Mouse (Mus musculus) embryonic facial prominence, embryonic 11.5 days (tissue): ENCODE measurements around the gene Pten. TPM values are rescaled to one million over a fixed set of nuclear protein-coding genes. Genes with fewer than 3 reads are reported as not detected.
"Not testable (repeated sequence)": the region's sequence is repeated elsewhere in the genome, so short reads cannot be mapped to it uniquely, and the experiment has no call there.

ENCODE experiments used
- ATAC-seq: fragments of 200-750 bp; cut with Nextera tagmentation; replicated peaks from 2 replicates; pipeline ENCODE4 v1.8.0; 2017; ENCODE audit warnings: low read depth; ENCODE audit not compliant: insufficient number of reproducible peaks, low FRiP score, low TSS enrichment
- DNase-seq: peaks from one replicate; pipeline ENCODE4 v3.0.0-alpha.2; 2015; ENCODE audit warnings: low spot score
- H3K27ac ChIP-seq: fragments of 300-500 bp; sonication (generic); replicated peaks from 2 replicates; pipeline ENCODE4 v1.5.1; 2014; ENCODE audit warnings: mild to moderate bottlenecking, low read depth, low read length, control low read depth
- H3K27me3 ChIP-seq: fragments of 300-500 bp; sonication (generic); 2 replicates; pipeline ENCODE4 v1.6.1; 2014; ENCODE audit warnings: mild to moderate bottlenecking, low read length, moderate library complexity, mixed read lengths; ENCODE audit not compliant: control insufficient read depth, insufficient read depth
- H3K36me3 ChIP-seq: fragments of 300-500 bp; sonication (generic); replicated peaks from 2 replicates; pipeline ENCODE4 v1.6.1; 2014; ENCODE audit warnings: low read depth, mild to moderate bottlenecking, low read length, moderate library complexity, mixed read lengths; ENCODE audit not compliant: control insufficient read depth, insufficient read depth
- H3K4me1 ChIP-seq: fragments of 300-500 bp; sonication (generic); 2 replicates; pipeline ENCODE4 v1.6.1; 2014; ENCODE audit warnings: low read length, mixed read lengths; ENCODE audit not compliant: control insufficient read depth, insufficient read depth
- H3K4me2 ChIP-seq: fragments of 300-500 bp; sonication (generic); 2 replicates; pipeline ENCODE4 v1.6.1; 2014; ENCODE audit warnings: low read depth, mild to moderate bottlenecking, control low read depth, low read length, moderate library complexity
- H3K4me3 ChIP-seq: fragments of 300-500 bp; sonication (generic); 2 replicates; pipeline ENCODE4 v1.5.1; 2014; ENCODE audit warnings: low read depth, low read length, control low read depth
- H3K9ac ChIP-seq: fragments of 300-500 bp; sonication (generic); replicated peaks from 2 replicates; pipeline ENCODE4 v1.6.1; 2014; ENCODE audit warnings: mild to moderate bottlenecking, control low read depth, low read length
- H3K9me3 ChIP-seq: fragments of 300-500 bp; sonication (generic); replicated peaks from 2 replicates; pipeline ENCODE4 v1.6.1; 2016; ENCODE audit warnings: mild to moderate bottlenecking, low read length, inconsistent platforms, mixed read lengths; ENCODE audit not compliant: control insufficient read depth
- WGBS: fragments of 180-500 bp; shearing (Covaris S2); extraction: QIAGEN DNeasy Blood & Tissue Kit; methylation state at CpG from one replicate; pipeline ENCODE4 v1.1.7; 2014; 5-methylcytosine and 5-hydroxymethylcytosine counted together
- polyA plus RNA-seq: library from polyadenylated mRNA; unstranded; fragments of >200 nt; fragmentation: Nextera tagmentation; extraction: Ambion mirVana; gene quantifications from 2 replicates; pipeline ENCODE4 v1.2.1, GENCODE M21; 2014

Gene Pten
- polyA plus RNA-seq, 1 experiment from 2014 or later, result 8.4 TPM

DNA sequence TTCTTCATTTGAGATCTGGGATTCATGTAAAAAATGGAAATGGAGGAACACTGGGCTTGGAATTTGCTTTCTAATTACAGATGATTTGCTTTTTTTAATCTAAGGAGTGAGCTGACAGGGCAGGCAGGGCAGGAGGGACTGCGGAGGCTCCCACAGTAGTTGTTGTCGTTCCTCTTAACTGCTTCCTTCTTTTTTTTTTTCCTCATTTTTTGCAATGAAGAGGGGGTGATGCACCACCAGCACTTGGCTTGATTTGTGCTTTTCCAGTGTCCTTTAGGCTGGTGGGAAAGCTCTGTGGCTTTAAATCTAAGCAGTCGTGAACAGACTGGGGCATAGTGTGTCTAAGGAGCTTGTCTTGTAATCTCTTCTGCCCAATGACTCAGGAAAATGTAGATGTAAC lies 21.8 kb downstream of the Pten start:
- no peak overlapping the region for H3K9ac ChIP-seq
- no peaks in the 10 kb centered on the region for H3K36me3 ChIP-seq
- no peak overlapping the region for H3K4me3 ChIP-seq
- ATAC-seq (no peak), DNase-seq (no peak)
- no peak overlapping the region for H3K27ac ChIP-seq
- H3K9me3 ChIP-seq, result no peaks in the 10 kb centered on the region
- no peaks in the 10 kb centered on the region for H3K27me3 ChIP-seq
- 75% methylated on average over 3 of the region's 3 CpGs for whole genome bisulfite sequencing
- H3K4me1 ChIP-seq, result no peaks in the 10 kb centered on the region
- no peak overlapping the region for H3K4me2 ChIP-seq

DNA sequence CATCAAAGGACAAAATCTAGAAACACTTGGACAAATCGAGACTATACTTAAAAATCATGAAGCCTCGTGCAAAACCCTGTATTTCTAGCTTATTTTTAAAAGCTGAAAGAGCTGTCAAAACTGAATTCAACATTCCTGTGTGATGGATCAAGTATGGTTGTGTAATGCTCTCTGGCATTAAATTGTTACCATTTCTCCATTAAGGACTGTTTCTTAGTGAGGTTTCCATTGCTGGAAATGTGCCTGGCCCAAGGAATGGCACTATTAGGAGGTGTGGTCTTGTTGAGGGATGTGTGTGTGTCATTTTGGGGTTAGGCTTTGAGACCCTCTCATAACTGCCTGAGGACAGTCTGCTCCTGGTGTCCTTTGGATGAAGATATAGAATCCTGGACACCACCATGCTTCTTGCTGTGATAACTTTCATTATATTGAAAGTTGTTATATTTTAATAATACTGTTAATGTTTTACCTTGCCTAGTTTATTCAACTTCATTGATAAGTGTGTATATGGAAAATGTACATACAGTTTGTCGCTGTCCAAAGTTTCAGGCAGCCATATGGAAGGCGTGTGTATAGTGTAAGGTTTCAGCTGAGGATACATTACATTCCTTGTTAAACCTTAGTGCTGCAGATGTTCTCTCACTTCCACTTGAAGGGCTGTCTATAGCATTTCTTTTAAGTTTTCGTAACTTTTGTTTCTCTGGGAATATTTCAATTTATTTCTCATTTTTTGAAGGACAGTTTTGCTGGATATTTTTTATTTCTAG lies 24.2 kb downstream of the Pten start:
- H3K9ac ChIP-seq, result no peak overlapping the region
- WGBS, result 75% methylated on average over 5 of the region's 5 CpGs
- no peaks in the 10 kb centered on the region for H3K27me3 ChIP-seq
- DNase-seq, result peak; percentile 48
- H3K4me1 ChIP-seq, result no peaks in the 10 kb centered on the region
- ATAC-seq, result no peak
- H3K36me3 ChIP-seq, result no peaks in the 10 kb centered on the region
- no peak overlapping the region for H3K4me3 ChIP-seq
- H3K9me3 ChIP-seq, result no peaks in the 10 kb centered on the region
- no peak overlapping the region for H3K27ac ChIP-seq
- H3K4me2 ChIP-seq, result no peak overlapping the region

DNA sequence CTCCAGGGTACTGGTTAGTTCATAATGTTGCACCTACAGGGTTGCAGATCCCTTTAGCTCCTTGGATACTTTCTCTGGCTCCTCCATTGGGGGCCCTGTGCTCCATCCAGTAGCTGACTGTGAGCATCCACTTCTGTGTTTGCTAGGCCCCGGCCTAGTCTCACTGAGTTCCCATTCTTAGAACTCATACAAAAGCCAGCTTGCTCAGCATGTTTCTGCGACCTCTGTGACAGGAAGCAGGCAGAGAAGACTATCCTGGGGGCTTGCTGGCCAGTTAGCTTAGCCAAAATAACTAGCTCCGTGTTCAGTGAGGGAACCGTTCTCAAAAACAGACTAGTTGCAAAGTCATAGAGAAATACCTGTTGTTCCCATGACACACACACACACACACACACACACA lies 30.1 kb downstream of the Pten start:
- not testable (repeated sequence) for H3K9ac ChIP-seq, ATAC-seq, H3K4me1 ChIP-seq, H3K27me3 ChIP-seq, H3K27ac ChIP-seq, H3K4me3 ChIP-seq, DNase-seq, H3K9me3 ChIP-seq, H3K36me3 ChIP-seq, H3K4me2 ChIP-seq
- WGBS, result 41% methylated on average over 4 of the region's 4 CpGs

DNA sequence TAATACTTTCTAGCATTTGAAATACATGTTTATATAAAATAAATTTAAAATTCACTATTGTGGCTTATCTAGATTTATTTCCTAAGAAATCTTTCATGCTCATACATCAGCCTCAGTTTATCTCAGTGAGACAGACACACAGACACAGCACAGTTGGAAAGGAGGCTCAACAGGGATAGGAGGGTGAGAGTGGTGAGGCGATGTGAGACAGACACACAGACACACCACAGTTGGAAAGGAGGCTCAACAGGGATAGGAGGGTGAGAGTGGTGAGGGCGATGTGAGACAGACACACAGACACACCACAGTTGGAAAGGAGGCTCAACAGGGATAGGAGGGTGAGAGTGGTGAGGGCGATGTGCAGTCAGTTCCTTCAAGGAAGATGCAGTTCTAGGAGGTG lies 30.7 kb downstream of the Pten start:
- not testable (repeated sequence) for ATAC-seq, H3K9me3 ChIP-seq, H3K4me2 ChIP-seq, H3K27me3 ChIP-seq, H3K9ac ChIP-seq, H3K27ac ChIP-seq, H3K4me3 ChIP-seq, H3K36me3 ChIP-seq, H3K4me1 ChIP-seq, DNase-seq
- 80% methylated on average over 3 of the region's 3 CpGs for WGBS

DNA sequence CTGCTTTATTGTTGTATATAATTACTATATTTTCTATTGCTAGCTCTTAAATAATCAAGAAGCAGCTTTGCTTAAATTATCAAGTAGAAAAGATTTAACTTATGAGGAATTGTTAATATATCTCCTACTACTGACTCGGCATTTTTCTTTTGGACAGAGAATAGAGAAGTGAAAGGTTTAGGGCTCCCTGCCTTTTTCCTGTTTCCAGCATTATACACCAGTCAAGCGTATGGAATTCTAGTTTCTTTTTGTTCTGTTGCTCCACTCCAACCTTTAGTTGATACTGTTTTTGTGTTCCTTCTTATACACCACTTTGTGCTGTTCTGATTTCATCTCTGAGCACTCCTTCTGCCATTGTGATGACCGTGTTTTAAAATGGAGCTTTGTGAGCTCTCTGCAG lies 32.2 kb downstream of the Pten start:
- Histone ChIP-seq H3K9me3 (no peaks in the 10 kb centered on the region), H3K36me3 (no peaks in the 10 kb centered on the region), H3K9ac (no peak overlapping the region), H3K27ac (no peak overlapping the region), H3K27me3 (no peaks in the 10 kb centered on the region), H3K4me1 (no peaks in the 10 kb centered on the region), H3K4me3 (no peak overlapping the region), H3K4me2 (no peak overlapping the region)
- ATAC-seq, result no peak
- no peak for DNase-seq
- 71% methylated on average over 3 of the region's 3 CpGs for WGBS

DNA sequence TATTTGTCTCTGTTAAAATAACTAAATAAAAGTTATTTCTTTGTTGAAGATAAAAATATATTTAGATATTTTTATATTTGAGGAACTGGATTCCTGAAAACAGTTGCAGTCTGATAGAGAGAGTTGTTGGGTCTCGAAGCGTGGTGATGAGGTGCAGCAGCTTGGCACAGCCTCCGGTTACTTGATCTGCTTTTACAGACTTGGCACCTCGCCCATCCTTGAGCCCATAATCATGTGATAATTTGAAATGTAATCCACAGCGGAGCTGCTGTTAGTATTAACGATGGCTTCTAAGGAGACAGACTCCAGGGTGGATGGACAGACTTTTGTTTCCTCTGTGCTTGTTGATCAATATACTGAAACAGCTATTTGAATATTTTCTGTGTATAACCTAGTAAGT lies 35.3 kb downstream of the Pten start:
- no peaks in the 10 kb centered on the region for H3K36me3 ChIP-seq
- H3K4me3 ChIP-seq, result no peak overlapping the region
- no peaks in the 10 kb centered on the region for H3K27me3 ChIP-seq
- H3K4me1 ChIP-seq, result no peaks in the 10 kb centered on the region
- H3K9ac ChIP-seq, result no peak overlapping the region
- H3K9me3 ChIP-seq, result no peaks in the 10 kb centered on the region
- ATAC-seq (no peak), DNase-seq (peak; percentile 39)
- no peak overlapping the region for H3K4me2 ChIP-seq
- 48% methylated on average over 6 of the region's 6 CpGs for WGBS
- no peak overlapping the region for H3K27ac ChIP-seq

DNA sequence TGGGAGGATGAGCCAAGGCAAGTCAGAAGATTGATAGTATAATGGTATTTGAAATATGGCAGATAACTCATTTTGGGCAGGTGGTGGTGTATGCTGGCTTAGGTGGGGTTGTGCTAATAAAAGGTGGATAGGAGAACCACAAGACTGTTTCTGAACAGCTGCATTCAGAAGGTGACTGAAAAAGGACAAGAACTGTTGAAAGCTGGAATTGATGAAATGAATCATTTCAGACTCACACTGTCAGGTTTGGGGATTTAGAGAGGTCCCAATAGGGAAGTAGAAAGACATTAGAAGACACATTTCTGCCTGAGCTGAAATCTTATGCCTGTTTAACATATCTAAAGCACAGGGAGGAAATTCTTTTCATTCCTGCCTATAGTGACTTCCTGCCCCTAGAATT lies 36.6 kb downstream of the Pten start:
- DNase-seq, result no peak

DNA sequence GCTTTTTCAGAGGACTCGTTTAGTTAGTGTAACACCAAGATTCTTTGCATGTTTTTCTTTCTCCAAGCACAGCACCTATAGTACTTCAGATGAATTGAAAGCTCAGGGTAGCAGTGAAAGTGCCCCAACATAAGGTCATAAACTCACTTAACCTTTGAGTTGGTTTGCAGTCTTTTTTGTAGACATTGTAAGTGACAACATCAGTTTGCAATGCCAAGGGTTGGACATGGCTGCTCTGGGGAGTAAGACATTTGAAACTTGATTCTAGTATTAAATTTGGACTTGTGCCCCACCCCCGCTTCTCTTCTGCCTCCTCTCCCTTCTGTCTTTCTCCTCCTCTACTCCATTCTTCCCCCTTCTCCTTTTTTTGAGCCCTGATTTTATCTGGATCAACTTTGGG lies 43.3 kb downstream of the Pten start:
- no peak overlapping the region for H3K4me3 ChIP-seq

More for the DNA sequence above, 36.6 kb downstream of the Pten start:
- Histone ChIP-seq H3K27ac (no peak overlapping the region), H3K4me2 (no peak overlapping the region), H3K9me3 (no peaks in the 10 kb centered on the region), H3K9ac (no peak overlapping the region), H3K27me3 (no peaks in the 10 kb centered on the region), H3K4me3 (no peak overlapping the region), H3K4me1 (no peaks in the 10 kb centered on the region), H3K36me3 (no peaks in the 10 kb centered on the region)
- no peak for ATAC-seq

More for the DNA sequence above, 43.3 kb downstream of the Pten start:
- H3K4me1 ChIP-seq, result no peaks in the 10 kb centered on the region
- H3K36me3 ChIP-seq, result no peaks in the 10 kb centered on the region
- no peaks in the 10 kb centered on the region for H3K27me3 ChIP-seq
- ATAC-seq (no peak), DNase-seq (no peak)
- H3K9ac ChIP-seq, result no peak overlapping the region
- WGBS, result 67% methylated on average over 2 of the region's 2 CpGs
- no peak overlapping the region for H3K4me2 ChIP-seq
- no peak overlapping the region for H3K27ac ChIP-seq
- no peaks in the 10 kb centered on the region for H3K9me3 ChIP-seq
